Mouse (Mus musculus) forebrain, postnatal 0 days (tissue): ENCODE measurements around the gene Phf11d. TPM values are rescaled to one million over a fixed set of nuclear protein-coding genes. Genes with fewer than 3 reads are reported as not detected.
"Not testable (repeated sequence)": the region's sequence is repeated elsewhere in the genome, so short reads cannot be mapped to it uniquely, and the experiment has no call there.

Experiments used
- ATAC-seq: fragments of 200-750 bp; cut with Nextera tagmentation; 2 replicates; pipeline ENCODE4 v1.8.0; 2017; ENCODE audit warnings: mild to moderate bottlenecking, moderate library complexity
- DNase-seq: peaks from one replicate; pipeline ENCODE4 v3.0.0-alpha.2; 2015
- H3K27ac ChIP-seq: fragments of 300-500 bp; sonication (generic); 2 replicates; pipeline ENCODE4 v1.5.1; 2014; ENCODE audit warnings: low read depth, mild to moderate bottlenecking, antibody characterized with exemption, low read length, moderate library complexity, mixed read lengths
- H3K27me3 ChIP-seq: fragments of 300-500 bp; sonication (generic); 2 replicates; pipeline ENCODE4 v1.6.1; 2014; ENCODE audit warnings: mild to moderate bottlenecking, low read length, mixed read lengths; ENCODE audit not compliant: insufficient read depth
- H3K36me3 ChIP-seq: fragments of 300-500 bp; sonication (generic); 2 replicates; pipeline ENCODE4 v1.6.1; 2014; ENCODE audit warnings: mild to moderate bottlenecking, moderate library complexity; ENCODE audit not compliant: insufficient read depth
- H3K4me1 ChIP-seq: fragments of 300-500 bp; sonication (generic); 2 replicates; pipeline ENCODE4 v1.6.1; 2014; ENCODE audit warnings: antibody characterized with exemption; ENCODE audit not compliant: insufficient read depth
- H3K4me2 ChIP-seq: fragments of 300-500 bp; sonication (generic); 2 replicates; pipeline ENCODE4 v1.6.1; 2014; ENCODE audit warnings: low read depth, mild to moderate bottlenecking, moderate library complexity
- H3K4me3 ChIP-seq: fragments of 300-500 bp; sonication (generic); 2 replicates; pipeline ENCODE4 v1.5.1; 2014; ENCODE audit warnings: low read depth, low read length, mixed read lengths
- H3K9ac ChIP-seq: fragments of 300-500 bp; sonication (generic); 2 replicates; pipeline ENCODE4 v1.6.1; 2014; ENCODE audit warnings: mild to moderate bottlenecking
- H3K9me3 ChIP-seq: fragments of 300-500 bp; sonication (generic); 2 replicates; pipeline ENCODE4 v1.6.1; 2016; ENCODE audit warnings: low read length
- CTCF ChIP-seq: sonication (generic); IDR thresholded peaks from 2 replicates; pipeline ENCODE4 v1.5.1; 2016; ENCODE audit warnings: antibody characterized with exemption, control low read depth, low read depth
- WGBS: fragments of 180-500 bp; shearing (Covaris S2); extraction: QIAGEN DNeasy Blood & Tissue Kit; methylation state at CpG from one replicate; pipeline ENCODE4 v1.1.7; 2014; 5-methylcytosine and 5-hydroxymethylcytosine counted together
- polyA plus RNA-seq: library from polyadenylated mRNA; unstranded; fragments of >200 nt; fragmentation: Nextera tagmentation; extraction: Ambion mirVana; gene quantifications from 2 replicates; pipeline ENCODE4 v1.2.1, GENCODE M21; 2015
- total RNA-seq: library from RNA; depleted of rRNA; stranded (reverse); fragments of >200 nt; gene quantifications from 2 replicates; pipeline ENCODE4 v1.2.3, GENCODE M21; 2014; rRNA removed

Phf11d gene
- total and polyA plus RNA-seq, 2 experiments from 2014 or later: 0.85 to 1.00 TPM

GRCm38 (mm10) chr14:59366386-59367105 is 1.3 kb upstream of the Phf11d start:
- 88% methylated on average over 8 of the region's 8 CpGs for WGBS
- Histone ChIP-seq H3K4me1 (no peaks in the 10 kb centered on the region), H3K36me3 (no peaks in the 10 kb centered on the region), H3K9me3 (no peaks in the 10 kb centered on the region), H3K27ac (no peak overlapping the region), H3K4me3 (no peak overlapping the region), H3K27me3 (no peaks in the 10 kb centered on the region), H3K9ac (no peak overlapping the region), H3K4me2 (no peak overlapping the region)
- ATAC-seq (no peak), DNase-seq (no peak)
- TF ChIP-seq CTCF: no peak

GRCm38 (mm10) chr14:59341189-59341588 is 24.1 kb downstream of the Phf11d start, which contains the start of gene Phf11b:
TSS of gene Phf11b (minus strand) at chr14:59341351.
- H3K27ac ChIP-seq, ATAC-seq, H3K9me3 ChIP-seq, H3K4me3 ChIP-seq, H3K4me1 ChIP-seq, H3K4me2 ChIP-seq, H3K9ac ChIP-seq, DNase-seq, H3K36me3 ChIP-seq, H3K27me3 ChIP-seq: not testable (repeated sequence)
- 72% methylated on average over 1 of the region's 1 CpGs for WGBS

DNA sequence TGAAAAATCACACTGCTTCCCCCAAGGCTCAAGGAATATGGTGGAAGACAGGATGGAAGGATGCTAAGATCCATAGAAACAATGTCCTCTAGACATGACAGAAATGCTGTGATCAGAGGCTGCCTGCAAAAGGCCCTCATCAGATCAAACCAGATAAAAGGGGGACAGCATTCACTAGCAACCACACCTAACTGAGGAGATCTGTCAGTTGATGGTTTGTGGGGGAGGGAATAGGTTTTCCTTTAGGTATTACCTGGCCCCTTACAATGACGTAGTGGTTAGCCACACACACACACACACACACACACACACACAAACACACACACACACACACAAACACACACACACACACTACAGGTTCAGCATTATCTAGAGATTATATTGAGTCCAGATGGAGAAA is 25.7 kb downstream of the Phf11d start:
- no peak overlapping the region for H3K4me2 ChIP-seq
- no peak overlapping the region for H3K27ac ChIP-seq
- no peaks in the 10 kb centered on the region for H3K4me1 ChIP-seq
- TF ChIP-seq CTCF: no peak
- no peak overlapping the region for H3K4me3 ChIP-seq
- no peak overlapping the region for H3K9ac ChIP-seq
- 80% methylated on average over 1 of the region's 1 CpGs for WGBS
- DNase-seq (no peak), ATAC-seq (no peak)
- no peaks in the 10 kb centered on the region for H3K27me3 ChIP-seq
- no peaks in the 10 kb centered on the region for H3K36me3 ChIP-seq
- H3K9me3 ChIP-seq: no peaks in the 10 kb centered on the region

- not testable (repeated sequence) for H3K27ac ChIP-seq, H3K36me3 ChIP-seq, ATAC-seq, H3K9ac ChIP-seq, H3K4me3 ChIP-seq, H3K4me2 ChIP-seq, DNase-seq, H3K27me3 ChIP-seq, H3K4me1 ChIP-seq, H3K9me3 ChIP-seq
- WGBS: 92% methylated on average over 3 of the region's 3 CpGs
These were observed 29.2 kb downstream of the Phf11d start for GRCm38 (mm10) chr14:59336056-59336455.

GRCm38 (mm10) chr14:59330499-59330898 is 34.8 kb downstream of the Phf11d start:
- not testable (repeated sequence) for ATAC-seq, H3K27ac ChIP-seq, H3K9me3 ChIP-seq, H3K4me3 ChIP-seq, H3K27me3 ChIP-seq, H3K4me2 ChIP-seq, H3K36me3 ChIP-seq, H3K9ac ChIP-seq, H3K4me1 ChIP-seq
- TF ChIP-seq CTCF: peak; percentile 54
- WGBS: 64% methylated on average over 3 of the region's 3 CpGs
- DNase-seq: peak; percentile 2

- H3K27me3 ChIP-seq, H3K36me3 ChIP-seq, DNase-seq, H3K9me3 ChIP-seq, ATAC-seq, H3K27ac ChIP-seq, H3K4me2 ChIP-seq, H3K9ac ChIP-seq, H3K4me1 ChIP-seq, H3K4me3 ChIP-seq: not testable (repeated sequence)
- 78% methylated on average over 6 of the region's 6 CpGs for WGBS
These were observed 45.3 kb downstream of the Phf11d start for GRCm38 (mm10) chr14:59319970-59320369.

GRCm38 (mm10) chr14:59319036-59319435 is 46.2 kb downstream of the Phf11d start:
- WGBS: 87% methylated on average over 3 of the region's 3 CpGs
- H3K4me2 ChIP-seq, ATAC-seq, H3K9ac ChIP-seq, H3K4me1 ChIP-seq, DNase-seq, H3K4me3 ChIP-seq, H3K27ac ChIP-seq, H3K36me3 ChIP-seq, H3K27me3 ChIP-seq, H3K9me3 ChIP-seq: not testable (repeated sequence)

Other genes with a start within 250 kb of the Phf11d start
- not detected in 2 replicates for gene 1700129C05Rik, start 222.6 kb downstream of the Phf11d start, total RNA-seq
- not detected in 2 replicates for gene 1700129C05Rik, start 222.6 kb downstream of the Phf11d start, polyA plus RNA-seq
- not detected in 2 replicates for gene Gm5142, start 186.7 kb downstream of the Phf11d start, total RNA-seq
- gene Gm5142, start 186.7 kb downstream of the Phf11d start, polyA plus RNA-seq: not detected in 2 replicates
- 48.9 and 57.8 TPM in 2 replicates for gene Rcbtb1, start 164.3 kb downstream of the Phf11d start, total RNA-seq
- gene Rcbtb1, start 164.3 kb downstream of the Phf11d start, polyA plus RNA-seq: 16.8 and 33.5 TPM in 2 replicates
- not detected in 2 replicates for gene Gm6904, start 105.3 kb downstream of the Phf11d start, total RNA-seq
- not detected in 2 replicates for gene Gm6904, start 105.3 kb downstream of the Phf11d start, polyA plus RNA-seq
- gene Phf11a, start 67.9 kb downstream of the Phf11d start, total RNA-seq: not detected in 2 replicates
- gene Phf11a, start 67.9 kb downstream of the Phf11d start, polyA plus RNA-seq: not detected in 2 replicates
- gene Phf11b, start 24.1 kb downstream of the Phf11d start, total RNA-seq: 0.38 TPM in 1 of 2 replicates, not detected in the other
- 0.46 and 0.53 TPM in 2 replicates for gene Phf11b, start 24.1 kb downstream of the Phf11d start, polyA plus RNA-seq
- gene Phf11c, start 29.9 kb upstream of the Phf11d start, total RNA-seq: 0.05 and 0.38 TPM in 2 replicates
- 0.06 and 0.16 TPM in 2 replicates for gene Phf11c, start 29.9 kb upstream of the Phf11d start, polyA plus RNA-seq
- 4.9 and 7.9 TPM in 2 replicates for gene Setdb2, start 75.4 kb upstream of the Phf11d start, total RNA-seq
- 4.8 and 5.2 TPM in 2 replicates for gene Setdb2, start 75.4 kb upstream of the Phf11d start, polyA plus RNA-seq
- 17.4 and 18.7 TPM in 2 replicates for gene Cab39l, start 75.5 kb upstream of the Phf11d start, total RNA-seq
- 17.6 and 20.1 TPM in 2 replicates for gene Cab39l, start 75.5 kb upstream of the Phf11d start, polyA plus RNA-seq
- gene Cdadc1, start 232.5 kb upstream of the Phf11d start, total RNA-seq: 5.1 and 8.8 TPM in 2 replicates
- gene Cdadc1, start 232.5 kb upstream of the Phf11d start, polyA plus RNA-seq: 33.8 and 34.6 TPM in 2 replicates